Mouse (Mus musculus): ENCODE results near the gene Atp6v1g3.

The Atp6v1g3 gene

DNA sequence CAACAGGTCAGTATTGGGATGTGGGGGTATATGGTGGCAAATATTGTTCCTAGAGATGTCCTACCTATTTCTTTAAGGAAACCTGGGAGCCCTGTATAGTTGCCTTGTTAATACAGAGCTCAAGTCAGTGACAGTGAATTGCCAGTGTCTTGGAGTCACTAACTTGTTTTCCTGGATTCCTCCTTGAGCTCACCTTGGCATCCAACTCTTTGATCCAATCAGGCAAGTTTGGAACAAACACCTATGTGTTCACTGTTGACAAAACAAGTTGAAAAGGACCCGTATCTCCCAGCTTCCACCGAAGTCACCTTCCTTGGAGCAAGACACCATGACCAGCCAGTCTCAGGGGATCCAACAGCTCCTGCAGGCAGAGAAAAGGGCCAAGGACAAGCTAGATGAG lies at the start of gene Atp6v1g3:
TSS of gene Atp6v1g3 (plus strand) at position 301 of the 400 bp plus-strand sequence.
- no peak for DNase-seq

DNA sequence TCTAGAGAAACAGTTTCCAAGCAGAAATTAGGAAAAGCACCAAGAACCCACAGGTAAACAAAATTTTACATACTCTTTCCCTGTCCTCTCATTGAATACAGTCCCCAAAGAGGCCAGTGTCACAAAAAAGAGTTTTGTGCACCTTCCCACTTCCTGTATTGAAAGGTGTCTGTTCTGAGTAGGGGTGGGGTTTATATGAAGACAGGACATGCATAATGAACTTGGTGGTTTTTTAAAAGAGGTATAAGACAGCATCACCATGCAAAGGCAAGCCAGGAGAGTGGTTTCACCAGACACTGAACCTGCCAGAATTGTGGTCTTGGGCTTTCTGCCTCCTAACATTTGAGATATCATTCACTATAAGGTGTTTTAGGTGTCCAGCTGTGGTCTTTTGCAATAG lies 40.5 kb upstream of the Atp6v1g3 start:
- DNase-seq = no peak

DNA sequence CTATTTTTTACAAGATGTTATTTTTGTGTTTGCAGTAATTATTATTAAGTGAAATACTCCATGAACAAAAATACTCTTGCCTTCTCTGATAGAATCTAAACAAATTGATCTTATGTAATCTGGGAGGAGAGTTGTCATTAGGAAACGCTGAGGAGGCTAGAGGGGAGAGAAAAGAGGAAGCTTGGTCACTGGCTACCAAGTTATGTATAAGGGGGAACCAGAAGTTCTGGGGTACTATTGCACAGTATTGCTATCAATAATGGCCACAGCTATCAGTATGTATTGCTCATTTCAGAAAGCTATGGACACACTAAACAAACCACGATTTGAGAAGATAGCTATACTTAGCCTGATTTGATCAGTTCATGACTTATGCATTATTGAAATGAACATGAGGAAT lies 36.3 kb upstream of the Atp6v1g3 start:
- no peak for DNase-seq

DNA sequence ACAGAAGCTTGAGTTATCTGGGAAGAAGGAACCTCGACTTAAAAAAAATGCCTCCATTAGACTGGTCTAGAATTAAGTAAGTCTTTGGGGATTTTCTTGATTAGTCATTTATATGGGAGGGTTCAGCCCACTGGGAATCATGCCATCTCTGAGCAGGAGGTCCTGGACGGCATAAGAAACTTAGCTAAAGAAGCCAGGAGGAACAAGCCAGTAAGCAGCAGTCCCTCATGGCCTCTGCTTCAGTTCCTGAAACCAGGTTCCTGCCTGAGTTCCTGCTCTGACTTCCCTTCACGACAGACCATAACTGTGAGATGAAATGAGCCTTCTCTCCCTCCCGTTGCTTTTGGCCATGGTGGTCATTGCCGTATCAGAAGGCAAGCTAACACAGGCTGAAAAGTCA lies 29.6 kb upstream of the Atp6v1g3 start:
- DNase-seq = no peak

DNA sequence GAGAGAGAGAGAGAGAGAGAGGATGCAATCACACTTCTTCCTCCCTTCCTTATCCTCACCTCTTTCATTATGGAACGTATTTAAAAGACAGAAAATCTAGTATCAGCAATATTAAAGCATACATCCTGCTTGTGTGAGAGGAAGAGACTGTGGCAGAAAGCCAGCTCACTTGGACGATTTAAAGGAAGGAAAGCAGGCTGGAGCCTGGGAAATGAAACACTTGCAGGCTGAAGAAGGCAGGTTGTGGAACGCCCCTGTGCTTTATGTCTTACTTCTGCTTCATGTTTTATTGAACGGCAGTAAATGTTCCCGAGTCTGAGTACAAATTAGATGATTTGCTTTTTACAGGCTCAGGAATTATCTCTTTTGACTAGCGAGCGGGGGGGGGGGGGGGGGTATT lies 29.1 kb upstream of the Atp6v1g3 start:
- DNase-seq = no peak

DNA sequence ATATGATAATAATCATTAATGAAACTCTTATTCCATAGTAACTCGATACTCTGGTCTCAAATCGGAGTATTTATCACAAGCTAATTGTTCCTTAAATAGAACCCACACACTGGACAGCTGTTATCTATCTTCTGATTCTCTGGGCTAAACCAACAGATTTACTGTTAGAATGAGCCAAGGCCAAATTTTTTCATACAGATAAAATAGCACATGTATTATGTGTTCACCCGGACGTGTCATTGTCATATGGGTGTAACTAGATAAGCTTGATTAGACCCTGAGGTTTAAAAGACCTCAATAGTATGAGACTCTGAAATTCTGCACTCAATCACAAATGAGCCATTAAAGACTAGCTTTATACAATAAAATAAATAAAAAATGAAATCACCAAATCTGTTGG lies 28.4 kb upstream of the Atp6v1g3 start:
- no peak for DNase-seq

DNA sequence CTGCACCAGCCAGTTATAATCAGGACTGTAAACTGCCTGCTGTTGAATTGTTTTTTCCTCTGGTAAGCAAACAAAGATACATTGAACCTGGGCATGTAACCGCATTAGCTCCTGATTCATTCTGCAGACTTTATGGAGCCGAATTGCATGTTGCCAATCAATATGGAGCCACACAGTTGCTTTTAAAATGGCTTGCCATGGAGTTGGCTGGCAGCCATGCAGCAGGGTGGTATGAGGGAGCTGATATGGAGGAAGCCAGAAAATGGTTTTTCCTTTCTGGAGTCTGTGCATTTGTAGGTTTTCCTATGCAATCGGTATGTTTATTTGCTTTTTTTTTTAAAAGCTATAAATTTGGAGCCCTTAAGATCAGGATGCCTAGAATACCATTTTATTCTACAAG lies 28.0 kb upstream of the Atp6v1g3 start:
- no peak for DNase-seq

DNA sequence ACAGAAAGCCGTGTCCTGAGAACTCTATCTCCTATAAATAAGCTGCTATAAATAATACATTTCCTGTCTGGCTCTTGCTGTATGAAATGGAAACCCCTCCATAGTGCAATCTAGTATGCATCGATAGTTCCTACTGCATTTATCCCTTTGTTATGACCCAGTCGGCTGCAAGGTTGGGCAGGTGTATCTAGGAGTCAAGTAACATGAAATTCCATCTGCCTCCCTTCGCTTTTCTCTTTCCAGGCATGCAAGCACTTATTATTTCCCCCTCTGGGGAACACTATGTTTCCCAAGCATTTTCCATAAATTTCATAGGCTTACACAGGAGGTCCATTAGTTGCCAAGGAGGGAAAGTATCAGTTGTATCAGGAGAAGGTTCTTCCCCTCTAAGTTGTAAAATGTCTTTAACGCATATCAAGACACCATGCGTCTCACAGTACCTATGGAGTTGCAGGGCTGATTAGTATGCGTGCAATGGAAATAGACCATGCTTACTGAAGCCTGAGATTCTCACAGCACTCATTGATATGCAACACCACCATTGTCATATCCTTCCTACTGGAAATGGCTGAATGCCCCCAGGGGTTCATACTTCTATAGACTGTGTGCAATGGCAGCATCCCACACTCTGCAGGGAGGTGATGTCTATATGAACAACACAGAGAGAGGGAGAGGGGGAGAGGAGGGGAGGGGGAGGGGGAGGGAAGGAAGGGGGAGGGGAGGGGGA lies 26.9 kb upstream of the Atp6v1g3 start:
- DNase-seq = no peak

DNA sequence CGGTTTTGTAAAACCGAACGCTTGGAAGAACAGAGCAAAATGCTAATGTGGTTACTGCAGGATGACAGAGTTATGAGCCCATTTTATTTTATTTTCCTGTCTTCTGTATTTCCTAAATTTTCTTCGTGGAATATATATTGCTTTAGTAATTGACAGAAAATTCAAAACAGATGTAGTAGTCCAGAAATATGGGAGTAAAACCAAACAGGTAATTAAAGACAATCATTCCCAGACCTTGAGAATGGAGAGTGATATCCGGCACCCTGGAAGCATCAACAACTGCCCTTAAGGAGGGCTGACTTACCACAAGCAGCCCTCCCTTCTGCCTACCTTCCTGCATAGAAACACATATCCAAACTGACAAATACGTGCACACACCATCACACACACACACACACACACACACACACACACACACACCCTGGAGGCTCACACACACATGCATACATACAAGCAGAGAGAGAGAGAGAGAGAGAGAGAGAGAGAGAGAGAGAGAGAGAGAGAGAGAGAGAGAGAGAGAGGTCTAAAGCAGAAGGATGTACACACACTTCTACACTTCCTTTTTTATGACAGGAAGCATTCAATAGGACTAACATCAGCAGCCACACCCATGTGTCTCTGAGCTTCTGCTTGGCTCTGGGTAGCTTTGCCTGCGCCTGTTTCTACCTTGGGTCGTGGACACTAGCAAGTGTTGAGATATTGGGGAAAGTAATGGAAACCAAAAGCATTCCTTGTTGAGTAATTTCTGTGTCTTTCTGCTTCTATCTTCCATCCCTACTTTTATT lies 25.6 kb upstream of the Atp6v1g3 start:
- no peak for DNase-seq

DNA sequence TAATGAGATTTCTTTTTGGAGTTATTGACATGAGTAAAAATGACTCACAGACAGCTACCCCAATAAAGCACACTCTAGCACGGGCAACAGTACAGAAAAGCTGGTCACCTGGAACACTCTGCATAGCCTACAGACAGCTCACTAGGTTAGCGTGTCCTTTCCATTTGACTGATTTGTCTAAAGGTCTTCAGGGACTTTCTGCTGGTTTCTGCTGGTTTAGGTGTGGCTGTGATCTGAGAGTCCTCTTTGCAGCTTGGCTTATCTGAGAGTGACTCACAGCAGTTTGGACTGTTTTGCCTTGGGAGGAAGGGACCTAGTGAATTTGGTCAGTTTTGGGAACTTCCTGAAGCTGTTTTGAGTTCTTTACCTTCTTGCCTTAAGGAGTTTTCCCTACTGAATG lies 24.8 kb upstream of the Atp6v1g3 start:
- DNase-seq = no peak

DNA sequence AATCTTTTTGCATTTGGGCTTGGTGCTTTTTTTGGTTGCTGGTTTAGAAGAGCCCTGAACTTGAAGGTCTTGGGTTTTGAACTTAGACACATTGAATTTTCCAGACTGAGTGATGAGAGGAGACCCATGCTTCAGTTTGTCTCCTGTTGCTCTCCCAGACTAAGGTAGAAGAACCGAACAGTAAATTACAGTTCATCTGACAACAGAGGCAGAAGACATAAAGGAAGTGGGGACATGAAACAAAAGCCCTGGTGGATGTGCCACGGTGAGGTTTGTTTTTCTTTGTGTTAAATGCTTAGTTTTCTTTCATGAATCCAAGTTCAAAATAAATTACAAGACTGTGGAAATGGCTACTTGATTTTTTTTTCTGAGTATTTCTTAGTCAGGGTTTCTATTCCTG lies 22.6 kb upstream of the Atp6v1g3 start:
- DNase-seq = no peak

DNA sequence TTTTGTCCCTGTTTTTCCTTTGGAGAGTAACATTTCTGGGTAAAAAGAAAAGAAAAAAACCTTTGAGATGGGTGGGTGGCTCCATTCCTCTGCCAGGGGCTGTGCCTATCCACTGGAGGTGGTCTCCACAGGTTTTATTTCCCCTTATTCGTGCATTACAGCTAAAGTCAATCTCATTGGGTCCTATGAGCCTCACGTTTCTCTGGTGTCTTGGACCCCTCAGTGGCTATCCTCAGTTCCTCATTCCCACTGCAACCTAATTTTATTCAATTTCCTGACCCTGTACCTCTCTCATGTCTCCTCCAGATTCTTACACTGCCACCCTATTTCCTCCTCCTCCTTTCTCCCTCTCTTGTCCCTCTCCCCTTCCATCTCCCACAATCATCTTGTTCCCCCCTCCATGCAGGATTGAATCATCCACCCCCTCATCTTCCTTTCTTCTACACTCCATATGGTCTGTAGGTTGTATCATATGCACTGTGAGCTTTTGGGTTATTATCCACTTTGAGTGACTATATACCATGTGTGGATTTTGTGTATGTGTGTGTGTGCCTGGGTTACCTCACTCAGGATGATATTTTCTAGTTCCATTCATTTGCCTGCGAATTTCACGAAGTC lies 17.3 kb upstream of the Atp6v1g3 start:
- no peak for DNase-seq

DNA sequence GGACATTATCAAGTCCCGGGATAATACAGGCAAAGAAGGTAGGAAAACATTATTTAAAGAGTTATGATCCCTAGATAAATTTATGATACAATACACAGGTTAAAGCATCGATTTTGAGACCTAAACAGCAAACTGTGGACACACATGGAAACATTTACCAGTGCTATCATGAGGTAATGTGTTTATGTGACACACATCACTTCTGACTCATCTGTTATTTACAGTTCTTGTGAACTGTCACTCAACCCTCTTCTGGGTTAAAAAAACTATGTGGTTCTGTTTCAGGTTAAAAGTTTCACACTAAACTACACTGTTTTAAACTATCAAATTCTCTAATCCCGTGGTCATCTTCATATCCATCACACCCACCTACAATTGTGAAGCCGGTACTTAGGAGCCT lies 14.8 kb upstream of the Atp6v1g3 start:
- no peak for DNase-seq

DNA sequence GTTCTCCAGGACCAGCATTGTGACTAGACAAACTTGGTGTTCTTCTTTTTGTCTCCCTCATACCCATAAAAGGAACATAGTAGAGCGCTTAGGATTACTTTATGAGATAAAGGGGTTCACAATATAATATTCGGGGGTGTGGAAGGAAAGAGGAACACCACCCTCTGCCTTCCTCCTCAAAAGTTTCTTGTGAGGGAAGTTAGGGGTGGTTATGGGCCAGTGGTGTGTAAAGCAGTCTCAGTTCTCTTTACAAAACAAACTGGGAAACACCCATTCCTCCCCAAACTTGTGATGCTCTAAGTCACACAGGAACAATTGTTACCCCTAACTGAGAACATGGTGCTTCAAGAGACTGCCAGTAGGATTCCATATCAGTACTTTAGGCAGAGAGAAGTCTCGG lies 12.0 kb upstream of the Atp6v1g3 start:
- no peak for DNase-seq

DNA sequence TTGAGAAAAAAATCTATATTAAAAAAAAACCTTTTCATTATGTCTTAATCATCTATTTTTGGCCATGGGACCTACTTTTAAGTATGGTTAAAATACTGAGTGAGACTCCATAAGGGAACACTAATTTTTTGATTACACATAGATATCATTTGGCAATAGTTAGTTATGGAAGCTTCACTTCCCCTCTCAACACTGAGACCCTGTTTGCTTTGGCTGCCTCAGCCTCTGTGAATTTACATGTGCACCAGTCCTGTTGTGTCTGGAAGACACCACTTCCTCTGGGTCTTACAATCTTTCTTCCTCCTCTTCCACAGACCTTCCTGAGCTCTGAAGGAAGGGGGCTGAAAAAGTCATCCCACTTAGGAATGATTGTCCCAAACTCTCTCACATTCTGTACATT lies 11.1 kb upstream of the Atp6v1g3 start:
- no peak for DNase-seq

DNA sequence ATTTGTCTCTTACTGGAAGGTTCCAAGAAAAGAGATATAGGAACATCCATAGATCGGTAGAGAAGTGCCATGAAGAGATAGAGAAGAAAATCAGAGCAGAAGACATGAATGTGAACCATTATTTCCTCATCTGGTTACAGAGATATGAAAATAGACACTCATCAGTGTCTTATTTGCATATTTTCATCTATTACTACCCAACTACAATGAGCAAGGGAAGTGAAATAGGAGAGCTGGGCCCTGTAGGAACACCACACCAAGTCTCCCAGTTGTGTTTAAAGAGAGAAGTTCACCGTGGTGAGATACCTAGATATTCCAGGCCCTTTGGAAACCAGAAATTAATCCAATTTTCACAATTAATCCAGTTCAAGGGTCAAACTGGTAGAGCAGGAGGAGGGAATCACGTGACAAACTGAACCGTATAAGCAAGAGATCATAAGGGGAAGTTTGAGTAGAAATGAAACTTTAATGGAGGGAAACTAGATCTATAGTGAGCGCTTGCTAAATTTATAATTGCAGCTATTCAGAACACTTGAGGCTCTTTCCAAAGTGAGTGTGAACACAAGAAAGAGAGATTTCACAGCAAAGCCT lies 6.0 kb upstream of the Atp6v1g3 start:
- no peak for DNase-seq

DNA sequence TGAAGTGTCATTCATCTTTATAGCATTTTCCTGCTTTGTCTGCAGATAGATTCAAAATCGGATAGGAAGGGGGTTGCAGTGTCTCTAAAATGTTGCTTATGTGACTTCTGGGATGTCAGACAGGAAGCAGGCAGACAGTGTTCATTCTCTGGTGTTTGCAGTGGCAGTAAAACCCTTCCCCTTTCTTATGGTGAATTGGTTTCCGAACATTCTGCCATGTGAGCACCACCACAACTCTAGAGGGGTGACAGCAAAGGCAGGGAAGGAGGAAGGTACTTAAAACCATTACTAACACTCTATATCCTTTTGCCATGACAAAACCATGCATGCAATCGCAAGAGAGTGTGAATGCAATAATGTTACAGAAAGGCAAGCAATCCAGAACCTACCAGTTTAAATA lies 1.4 kb downstream of the Atp6v1g3 start:
- no peak for DNase-seq

DNA sequence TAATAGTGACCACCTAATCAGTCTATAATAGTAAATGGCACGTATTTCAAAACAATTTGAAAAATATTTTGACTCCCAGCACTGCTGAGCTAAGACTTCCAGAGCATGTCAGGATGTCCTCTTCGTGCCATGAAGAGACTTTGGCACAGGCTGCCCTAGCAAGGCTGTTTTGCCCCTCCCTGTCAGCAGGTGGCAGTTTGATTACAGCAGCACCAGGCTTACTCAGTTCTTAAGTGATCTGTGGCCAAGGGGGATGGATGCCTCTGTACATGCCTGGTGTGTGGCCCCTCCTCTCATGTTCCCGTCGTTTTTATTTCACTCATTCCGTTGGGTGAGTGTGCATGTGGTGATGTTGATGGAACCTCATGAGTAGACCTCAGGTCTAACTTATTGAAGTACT lies 2.3 kb downstream of the Atp6v1g3 start:
- peak; percentile 58 to 70 for DNase-seq

DNA sequence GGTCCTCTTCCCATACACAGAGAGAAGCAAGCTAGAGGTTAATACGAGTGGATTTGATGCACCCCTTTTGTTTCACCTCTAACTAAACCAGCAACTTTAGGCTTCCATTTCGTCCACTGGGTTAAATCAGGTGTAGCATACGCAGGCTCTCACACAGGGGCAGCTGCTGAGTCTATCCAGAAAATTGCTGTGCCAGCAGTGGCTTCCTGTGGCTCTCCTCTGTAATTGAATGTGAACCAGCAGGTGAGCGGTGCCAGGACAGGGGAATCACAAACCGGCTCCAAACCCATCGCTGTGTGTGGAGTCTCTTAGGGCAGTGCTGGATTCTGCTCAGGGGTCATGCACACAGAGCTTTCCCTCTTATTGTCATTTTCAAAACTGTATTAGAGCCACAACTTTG lies 7.6 kb downstream of the Atp6v1g3 start:
- no peak for DNase-seq

DNA sequence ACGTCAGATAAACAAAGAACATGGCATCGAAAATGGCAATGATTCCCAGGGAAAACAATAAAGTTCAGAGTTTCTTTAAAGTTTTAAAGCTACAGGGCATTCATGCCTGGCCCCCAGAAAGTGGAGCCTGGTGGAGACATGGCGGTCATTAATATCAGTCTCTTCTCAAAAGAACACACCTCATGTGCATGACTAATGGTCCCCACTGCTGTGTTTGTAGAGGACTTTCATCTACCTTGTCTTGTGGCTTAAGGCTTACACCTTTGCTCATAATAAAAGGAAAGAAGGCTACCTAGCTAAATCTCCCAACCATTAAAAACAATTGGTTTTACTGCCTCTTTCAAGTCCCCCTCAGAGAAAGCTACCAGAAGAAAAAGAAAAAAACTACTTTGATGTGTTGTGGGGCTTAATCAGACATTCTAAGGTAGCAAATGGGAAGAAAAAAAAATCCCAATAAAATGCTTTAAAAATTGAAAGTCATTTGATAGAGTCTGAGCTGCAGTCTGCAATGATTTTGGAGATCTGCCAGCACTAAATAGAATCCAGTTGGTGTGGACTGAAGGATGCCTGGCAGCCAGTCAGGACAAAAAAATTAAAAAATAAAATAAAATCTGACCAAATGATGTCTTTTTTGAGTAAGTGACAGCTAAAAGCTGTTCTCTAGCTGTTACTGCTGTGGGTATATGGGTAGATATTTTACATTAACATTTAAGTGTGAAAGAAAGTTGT lies 9.0 kb downstream of the Atp6v1g3 start:
- DNase-seq = no peak

DNA sequence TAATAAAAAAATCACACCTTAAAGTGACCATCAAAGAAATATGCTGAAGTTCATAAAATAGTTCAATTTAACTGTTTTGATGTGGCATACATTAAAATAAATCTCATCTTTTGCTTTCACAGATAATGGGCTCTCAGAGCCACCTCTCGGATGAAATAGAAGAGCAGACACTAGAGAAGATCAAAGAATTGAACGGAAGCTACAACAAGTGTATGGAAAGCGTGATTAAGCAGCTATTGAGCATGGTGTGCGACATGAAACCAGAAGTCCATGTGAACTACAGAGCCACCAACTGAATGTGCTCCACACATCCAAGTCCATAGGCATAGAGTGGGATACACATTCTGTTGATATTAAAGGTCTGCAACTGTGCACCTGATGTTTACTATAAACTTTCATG lies 14.1 kb downstream of the Atp6v1g3 start:
- no peak for DNase-seq

DNA sequence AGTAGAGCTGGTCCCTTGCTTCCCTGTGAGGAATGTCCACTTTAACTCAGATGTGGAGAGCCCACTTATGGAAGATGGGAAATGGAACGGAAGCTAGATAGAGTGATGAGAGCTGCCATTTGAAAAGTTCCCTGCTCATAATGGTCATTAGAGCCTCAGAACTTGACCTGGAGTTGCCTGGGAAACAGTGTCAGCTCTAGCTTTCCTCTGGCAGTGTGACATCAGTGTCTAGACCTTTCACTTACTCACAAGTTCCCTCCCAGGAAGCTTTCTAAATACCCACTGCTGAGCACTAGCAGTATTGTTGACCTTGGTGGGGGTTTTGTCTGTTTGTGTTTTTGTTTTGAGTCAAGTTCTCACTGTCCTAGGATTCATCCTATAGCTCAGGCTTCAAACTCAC lies 15.2 kb downstream of the Atp6v1g3 start:
- no peak for DNase-seq

All from thymus, adult 18-20 months (tissue).